Mouse (Mus musculus): ENCODE results near the gene Ackr3. TPM values are rescaled to one million over a fixed set of nuclear protein-coding genes. Genes with fewer than 3 reads are reported as not detected.

Gene Ackr3
- total and polyA plus RNA-seq, 3 experiments = 13.1 to 34.4 (median 23.1) TPM

DNA sequence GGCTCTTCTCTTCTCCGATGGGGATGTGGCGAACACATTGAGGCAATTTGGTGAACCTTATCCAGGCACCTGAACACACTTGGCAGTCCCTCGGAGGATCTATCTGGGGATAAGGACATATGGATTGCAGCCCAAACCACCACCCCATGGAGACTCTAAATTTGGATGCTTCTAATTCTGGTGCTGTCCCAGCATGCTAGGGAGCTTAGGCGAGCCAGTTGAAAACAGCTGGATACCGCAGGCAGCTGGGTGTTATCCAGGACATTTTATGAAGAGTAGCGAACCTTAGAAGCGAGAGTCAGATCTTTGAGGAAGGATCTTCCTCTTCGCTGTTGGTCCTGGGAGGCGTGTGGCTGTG lies 4.7 kb downstream of the Ackr3 start:
- H3K36me3 ChIP-seq (replicated peaks in 1 of 2; ENCODE audit: control insufficient read depth in 1 of 2, insufficient read depth in 1 of 2, low read length in 1 of 2) = peaks cover 3 to 65% of the 10 kb centered on the region in 2 experiments
- DNase-seq (ENCODE audit: extremely low read depth) = no peak
- dilution Hi-C loops (cut with MboI; ENCODE audit: extremely low pct_ligation_motif_present, extremely low pct_unique_long_range_greater_than_20kb, low sequenced_read_pairs) = no loop called here
- no peaks in the 10 kb centered on the region for H3K27me3 ChIP-seq (replicated peaks)
- no peak for TF ChIP-seq SIN3A (IDR thresholded peaks at IDR 0.05; ENCODE audit: low read length)
- TF ChIP-seq JUND (conservative IDR thresholded peaks at IDR 0.05; ENCODE audit: low read depth, low read length) = no peak
- no peak for TF ChIP-seq NELFE (IDR thresholded peaks at IDR 0.05; ENCODE audit: low read depth, low read length)
- no peak for TF ChIP-seq ZKSCAN1 (IDR thresholded peaks at IDR 0.05; ENCODE audit: borderline replicate concordance, low read depth, low read length)
- TF ChIP-seq CTCF (conservative IDR thresholded peaks at IDR 0.05 in 1 of 2, IDR thresholded peaks at IDR 0.05 in 1 of 2; ENCODE audit: low read depth in 2 of 2, low read length in 2 of 2) = no peak
- TF ChIP-seq ZC3H11A (IDR thresholded peaks at IDR 0.05; ENCODE audit: low read depth, low read length) = no peak
- TF ChIP-seq TBP (conservative IDR thresholded peaks at IDR 0.05; ENCODE audit: low read depth, low read length) = no peak
- TF ChIP-seq MAFK (IDR thresholded peaks at IDR 0.05; ENCODE audit: insufficient replicate concordance, low read length) = no peak
- no peak for TF ChIP-seq MXI1 (IDR thresholded peaks at IDR 0.05; ENCODE audit: low read depth, low read length)
- TF ChIP-seq POLR2A (IDR thresholded peaks at IDR 0.05; ENCODE audit: low read depth, low read length) = no peak
- TF ChIP-seq MAZ (IDR thresholded peaks at IDR 0.05; ENCODE audit: low read depth, low read length) = no peak
- TF ChIP-seq MYC (IDR thresholded peaks at IDR 0.05; ENCODE audit: low read depth, low read length) = no peak
- TF ChIP-seq GABPA (IDR thresholded peaks at IDR 0.05; ENCODE audit: insufficient replicate concordance, low read depth, low read length) = no peak
- TF ChIP-seq MEF2A (IDR thresholded peaks at IDR 0.05; ENCODE audit: borderline replicate concordance, low read depth, low read length) = no peak
- TF ChIP-seq ZMIZ1 (IDR thresholded peaks at IDR 0.05; ENCODE audit: low read depth, low read length) = no peak
- peak overlapping the region; percentile 38 for H3K9ac ChIP-seq (ENCODE audit: insufficient read depth, low read depth)
- H3K4me3 ChIP-seq (replicated peaks in 1 of 3; ENCODE audit: low read depth in 2 of 3, low read length in 2 of 3, poor library complexity in 1 of 3) = peak overlapping the region; percentile 5 to 82 (median 34)
- in situ Hi-C loops (cut with MboI; ENCODE audit: low pct_ligation_motif_present, low pct_unique_long_range_greater_than_20kb, low sequenced_read_pairs) = loop anchor here (10.0 kb wide), 1 partner anchor 386 kb away; no protein-coding TSS in a partner anchor
- peak overlapping the region; percentile 82 for H3K4me2 ChIP-seq (ENCODE audit: insufficient read depth, low read depth, poor library complexity, severe bottlenecking)
- no peaks in the 10 kb centered on the region for H3K9me3 ChIP-seq (replicated peaks; ENCODE audit: low read length)
- peaks cover 59% of the 10 kb centered on the region for H3K79me2 ChIP-seq (replicated peaks; ENCODE audit: control insufficient read depth, extremely low read depth, insufficient read depth, poor library complexity, severe bottlenecking)
- H3K4me1 ChIP-seq (ENCODE audit: control insufficient read depth in 1 of 2, insufficient read depth in 2 of 2) = peaks cover 30 to 67% of the 10 kb centered on the region in 2 experiments
- 0 out of 2 replicates have a peak overlapping the region, but pooled peaks have one; percentile 22 for H3K27ac ChIP-seq (ENCODE audit: insufficient read depth, low read depth)

GRCm38 (mm10) chr1:90209069-90209468 lies 5.3 kb downstream of the Ackr3 start:
- Histone ChIP-seq H3K4me1 (ENCODE audit: control insufficient read depth in 1 of 2, insufficient read depth in 2 of 2) (peaks cover 30 to 71% of the 10 kb centered on the region in 2 experiments), H3K36me3 (replicated peaks in 1 of 2; ENCODE audit: control insufficient read depth in 1 of 2, insufficient read depth in 1 of 2, low read length in 1 of 2) (peaks cover 7 to 71% of the 10 kb centered on the region in 2 experiments), H3K4me3 (replicated peaks in 1 of 3; ENCODE audit: low read depth in 2 of 3, low read length in 2 of 3, poor library complexity in 1 of 3) (peak overlapping the region in 1 of 3 experiments; percentile 82), H3K27ac (ENCODE audit: insufficient read depth, low read depth) (no peak overlapping the region), H3K4me2 (ENCODE audit: insufficient read depth, low read depth, poor library complexity, severe bottlenecking) (peak overlapping the region; percentile 82), H3K79me2 (replicated peaks; ENCODE audit: control insufficient read depth, extremely low read depth, insufficient read depth, poor library complexity, severe bottlenecking) (peaks cover 59% of the 10 kb centered on the region), H3K27me3 (replicated peaks) (no peaks in the 10 kb centered on the region), H3K9me3 (replicated peaks; ENCODE audit: low read length) (no peaks in the 10 kb centered on the region), H3K9ac (ENCODE audit: insufficient read depth, low read depth) (no peak overlapping the region)
- TF ChIP-seq MAFK (IDR thresholded peaks at IDR 0.05; ENCODE audit: insufficient replicate concordance, low read length) = peak; percentile 44; the same call in 1 of the 2 replicates
- TF ChIP-seq JUND (conservative IDR thresholded peaks at IDR 0.05; ENCODE audit: low read depth, low read length) = no peak
- no peak for DNase-seq (ENCODE audit: extremely low read depth)
- dilution Hi-C loops (cut with MboI; ENCODE audit: extremely low pct_ligation_motif_present, extremely low pct_unique_long_range_greater_than_20kb, low sequenced_read_pairs) = no loop called here
- in situ Hi-C loops (cut with MboI; ENCODE audit: low pct_ligation_motif_present, low pct_unique_long_range_greater_than_20kb, low sequenced_read_pairs) = loop anchor here (10.0 kb wide), 1 partner anchor 386 kb away; no protein-coding TSS in a partner anchor

All from CH12.LX (cell line).